Mouse (Mus musculus) erythroid progenitor cell, adult 5-6 weeks (primary cell): ENCODE measurements around the gene Cald1. TPM values are rescaled to one million over a fixed set of nuclear protein-coding genes. Genes with fewer than 3 reads are reported as not detected.

Experiments used
- ATAC-seq: replicated peaks from 2 replicates; pipeline ENCODE4 v1.8.0; 2016; ENCODE audit warnings: moderate number of reproducible peaks, mild to moderate bottlenecking, moderate TSS enrichment, inconsistent platforms; ENCODE audit not compliant: poor library complexity, low FRiP score, severe bottlenecking
- total RNA-seq, 2 experiments: library from RNA; stranded (forward) in 1 of 2; stranded (reverse) in 1 of 2; fragments of 150-400 nt in 1 of 2; fragments of 186-747, 209-891 nt in 1 of 2; gene quantifications; 2 replicates each; pipeline versions ENCODE4 v1.2.3 to v1.2.4; 2015 to 2017; ENCODE audit warnings: low replicate concordance in 2 of 2

Cald1 gene
- total RNA-seq, 2 experiments from 2014 or later: 2.0 to 4.2 TPM

GRCm38 (mm10) chr6:34660724-34661123 lies 62.4 kb downstream of the Cald1 start:
- no peak for ATAC-seq

- no peak for ATAC-seq
These were observed 64.3 kb downstream of the Cald1 start for GRCm38 (mm10) chr6:34662626-34663025.

GRCm38 (mm10) chr6:34664291-34664690 lies 66.0 kb downstream of the Cald1 start:
- ATAC-seq: no peak

- no peak for ATAC-seq
These were observed 66.4 kb downstream of the Cald1 start for GRCm38 (mm10) chr6:34664749-34665148.

- no peak for ATAC-seq
These were observed 70.5 kb downstream of the Cald1 start for GRCm38 (mm10) chr6:34668739-34669254.

GRCm38 (mm10) chr6:34671355-34671754 lies 73.1 kb downstream of the Cald1 start:
- no peak for ATAC-seq

GRCm38 (mm10) chr6:34674416-34674815 lies 76.1 kb downstream of the Cald1 start:
- ATAC-seq: no peak

- no peak for ATAC-seq
These were observed 76.6 kb downstream of the Cald1 start for GRCm38 (mm10) chr6:34674897-34675296.

- ATAC-seq: no peak
These were observed 83.8 kb downstream of the Cald1 start for GRCm38 (mm10) chr6:34682126-34682525.

- no peak for ATAC-seq
These were observed 86.6 kb downstream of the Cald1 start for GRCm38 (mm10) chr6:34684886-34685285.

GRCm38 (mm10) chr6:34688971-34689370 lies 90.7 kb downstream of the Cald1 start:
- ATAC-seq: no peak

- no peak for ATAC-seq
These were observed 93.1 kb downstream of the Cald1 start for GRCm38 (mm10) chr6:34691416-34691815.

- no peak for ATAC-seq
These were observed 95.8 kb downstream of the Cald1 start for GRCm38 (mm10) chr6:34694096-34694495.

GRCm38 (mm10) chr6:34703421-34704120 lies 105.3 kb downstream of the Cald1 start:
- no peak for ATAC-seq

- ATAC-seq: no peak
These were observed 109.2 kb downstream of the Cald1 start for GRCm38 (mm10) chr6:34707521-34707920.

GRCm38 (mm10) chr6:34708650-34709265 lies 110.5 kb downstream of the Cald1 start:
- no peak for ATAC-seq

- no peak for ATAC-seq
These were observed 111.0 kb downstream of the Cald1 start for GRCm38 (mm10) chr6:34709289-34709688.

GRCm38 (mm10) chr6:34709946-34710682 lies 111.8 kb downstream of the Cald1 start:
- ATAC-seq: no peak

GRCm38 (mm10) chr6:34710848-34711247 lies 112.5 kb downstream of the Cald1 start:
- no peak for ATAC-seq

- ATAC-seq: no peak
These were observed 113.3 kb downstream of the Cald1 start for GRCm38 (mm10) chr6:34711620-34712019.

GRCm38 (mm10) chr6:34713169-34713568 lies 114.9 kb downstream of the Cald1 start:
- no peak for ATAC-seq
